ENCODE assay signal across 9 mouse cellular contexts in genomic region chr17:43229621-43230513, GRCm38 (mm10). TPM values are rescaled to one million over a fixed set of nuclear protein-coding genes. Genes with fewer than 3 reads are reported as not detected.
DNase-seq lines count a peak whose midpoint lies in the region; ATAC-seq and TF ChIP-seq lines count a peak whose summit lies in the region.
"Had no signal": no experiment of that assay in that cellular context is flagged by ENCODE, and none has a peak within 500 bp of the region (broad histone marks: within the 10 kb centered on the region; RNA-seq: fewer than 3 reads in every experiment).

No protein-coding gene starts in this region.

- H3K9ac ChIP-seq in heart, embryonic 15.5 days = no peak overlapping the region
- no peak overlapping the region for H3K9ac ChIP-seq in liver, embryonic 13.5 days
- no peak overlapping the region for H3K9ac ChIP-seq in stomach, postnatal 0 days (ENCODE audit: low read length)

- DNase-seq in CD4-positive helper T cell, adult 2 months (ENCODE audit: low read depth, low spot score) = peak; percentile 34
- peak; percentile 78 for DNase-seq in brain, embryonic 18.5 days (ENCODE audit: low read depth, low spot score)
- DNase-seq in forebrain, embryonic 10.5 days (ENCODE audit: extremely low spot score, low spot score) = peak; percentile 58
- peak; percentile 84 for DNase-seq in kidney, postnatal 14 days
- peak; percentile 35 for DNase-seq in liver, embryonic 13.5 days
- peak; percentile 65 for DNase-seq in neural tube, embryonic 10.5 days (ENCODE audit: extremely low spot score, low spot score)
- peak; percentile 70 for DNase-seq in stomach, postnatal 0 days (ENCODE audit: low spot score)

- H3K9me3 ChIP-seq in forebrain, embryonic 10.5 days = no peaks in the 10 kb centered on the region
- H3K9me3 ChIP-seq in heart, embryonic 15.5 days (replicated peaks) = no peaks in the 10 kb centered on the region
- H3K9me3 ChIP-seq in liver, embryonic 13.5 days (replicated peaks) = no peaks in the 10 kb centered on the region
- H3K9me3 ChIP-seq in stomach, postnatal 0 days (ENCODE audit: control insufficient read depth, low read length) = no peaks in the 10 kb centered on the region

- H3K4me2 ChIP-seq in heart, embryonic 15.5 days = peak overlapping the region; percentile 44
- H3K4me2 ChIP-seq in liver, embryonic 13.5 days = no peak overlapping the region; the same call in 1 of the 2 replicates
- H3K4me2 ChIP-seq in stomach, postnatal 0 days (replicated peaks; ENCODE audit: low read depth) = peak overlapping the region; percentile 41; the same call in 1 of the 2 replicates

- H3K27me3 ChIP-seq in forebrain, embryonic 10.5 days (ENCODE audit: poor library complexity, severe bottlenecking) = no peaks in the 10 kb centered on the region
- H3K27me3 ChIP-seq in heart, embryonic 15.5 days = 0 out of 2 replicates have a peak, but pooled peaks cover 6% of the 10 kb centered on the region
- no peaks in the 10 kb centered on the region for H3K27me3 ChIP-seq in liver, embryonic 13.5 days
- no peaks in the 10 kb centered on the region for H3K27me3 ChIP-seq in stomach, postnatal 0 days (ENCODE audit: control insufficient read depth, insufficient read depth, low read length)

- WGBS in forebrain, embryonic 10.5 days = 48% methylated on average over 12 of the region's 12 CpGs
- 43% methylated on average over 12 of the region's 12 CpGs for WGBS in heart, embryonic 15.5 days
- 36% methylated on average over 12 of the region's 12 CpGs for WGBS in liver, embryonic 13.5 days (ENCODE audit: insufficient replicate concordance)
- 33% methylated on average over 12 of the region's 12 CpGs for WGBS in stomach, postnatal 0 days

- H3K36me3 ChIP-seq in forebrain, embryonic 10.5 days (replicated peaks) = no peaks in the 10 kb centered on the region
- no peaks in the 10 kb centered on the region for H3K36me3 ChIP-seq in heart, embryonic 15.5 days
- H3K36me3 ChIP-seq in liver, embryonic 13.5 days = no peaks in the 10 kb centered on the region
- no peaks in the 10 kb centered on the region for H3K36me3 ChIP-seq in stomach, postnatal 0 days (ENCODE audit: control insufficient read depth, insufficient read depth, low read length)

- peaks cover 10% of the 10 kb centered on the region for H3K4me1 ChIP-seq in forebrain, embryonic 10.5 days
- H3K4me1 ChIP-seq in heart, embryonic 15.5 days (replicated peaks) = peaks cover 7% of the 10 kb centered on the region
- H3K4me1 ChIP-seq in liver, embryonic 13.5 days (replicated peaks) = no peaks in the 10 kb centered on the region
- no peaks in the 10 kb centered on the region for H3K4me1 ChIP-seq in stomach, postnatal 0 days (replicated peaks; ENCODE audit: control insufficient read depth, insufficient read depth)

- H3K27ac ChIP-seq in forebrain, embryonic 10.5 days = no peak overlapping the region
- no peak overlapping the region for H3K27ac ChIP-seq in heart, embryonic 15.5 days
- H3K27ac ChIP-seq in liver, embryonic 13.5 days = no peak overlapping the region
- no peak overlapping the region for H3K27ac ChIP-seq in stomach, postnatal 0 days (replicated peaks)

- peak; percentile 87 for TF ChIP-seq CTCF in stomach, postnatal 0 days (IDR thresholded peaks at IDR 0.05; ENCODE audit: low read depth)

- 0 out of 2 replicates have a peak, but pooled peaks have one; percentile 35 for ATAC-seq in heart, embryonic 15.5 days (replicated peaks; ENCODE audit: insufficient number of reproducible peaks, insufficient read depth, low FRiP score, low read depth)
- peak; percentile 36; the same call in 1 of the 2 replicates for ATAC-seq in liver, embryonic 13.5 days (ENCODE audit: low read depth)
- ATAC-seq in stomach, postnatal 0 days (ENCODE audit: low FRiP score, low TSS enrichment) = peak; percentile 64

- no peak for TF ChIP-seq EP300 in stomach, postnatal 0 days (optimal IDR thresholded peaks at IDR 0.05)

- peak overlapping the region; percentile 20; the same call in 1 of the 2 replicates for H3K4me3 ChIP-seq in forebrain, embryonic 10.5 days
- H3K4me3 ChIP-seq in heart, embryonic 15.5 days = no peak overlapping the region
- H3K4me3 ChIP-seq in liver, embryonic 13.5 days (replicated peaks) = no peak overlapping the region
- H3K4me3 ChIP-seq in stomach, postnatal 0 days (ENCODE audit: low read depth, low read length) = no peak overlapping the region; the same call in 1 of the 2 replicates
- H3K4me3 ChIP-seq: erythroblast, embryonic 14.5 days had no signal

RNA-seq across cellular contexts. Expression of gene Adgrf1, which starts 40.3 kb away (rescaled TPM):
- polyA plus RNA-seq in forebrain, embryonic 10.5 days (2016; fragmentation: Nextera tagmentation; extraction: Ambion mirVana) = not detected in 2 replicates
- polyA plus RNA-seq in heart, embryonic 15.5 days (2015; fragmentation: Nextera tagmentation; extraction: Ambion mirVana) = not detected in 2 replicates
- polyA plus RNA-seq in liver, embryonic 13.5 days (2015; fragmentation: Nextera tagmentation; extraction: Ambion mirVana) = 0.16 and 0.39 TPM in 2 replicates
- polyA plus RNA-seq in stomach, postnatal 0 days (2015; fragmentation: Nextera tagmentation; extraction: Ambion mirVana) = 0.17 and 0.29 TPM in 2 replicates
- polyA plus RNA-seq: erythroblast, embryonic 14.5 days had no signal

Comparison
In these comparisons a context has a peak if more than half of its experiments do, and no peak if none do; other contexts are left out.
1. DNase-seq: peak in every context shown above with its lines; median percentile 84 in kidney, postnatal 14 days; 78 in brain, embryonic 18.5 days; 70 in stomach, postnatal 0 days; 65 in neural tube, embryonic 10.5 days; 58 in forebrain, embryonic 10.5 days; 35 in liver, embryonic 13.5 days; 34 in CD4-positive helper T cell, adult 2 months.